Mouse (Mus musculus) spleen, adult 2 months (tissue): Measurements from ENCODE around the gene Zfp335.

Experiments used
- CTCF ChIP-seq: fragments of 200-500 bp; IDR thresholded peaks from 2 replicates; pipeline ENCODE4 v1.5.1; 2011; ENCODE audit warnings: mild to moderate bottlenecking, inconsistent platforms; ENCODE audit not compliant: insufficient read depth, insufficient read length, insufficient replicate concordance; ENCODE audit errors: extremely low read depth
- POLR2A ChIP-seq: fragments of 200-500 bp; IDR thresholded peaks from 2 replicates; pipeline ENCODE4 v1.6.1; 2011; ENCODE audit warnings: low read depth, low read length, inconsistent platforms

- TF ChIP-seq CTCF (no peak), POLR2A (no peak)
Measured at GRCm38 (mm10) chr2:164850061-164850460, 61.5 kb downstream of the Zfp335 start.
